Mouse (Mus musculus): ENCODE measurements around the gene Psmc1. TPM values are rescaled to one million over a fixed set of nuclear protein-coding genes. Genes with fewer than 3 reads are reported as not detected.
A peak's percentile ranks its signal among the peaks of the same experiment; 100 is the strongest.

The Psmc1 gene
- polyA plus RNA-seq, 1 experiment from 2014 or later = 242 TPM

DNA sequence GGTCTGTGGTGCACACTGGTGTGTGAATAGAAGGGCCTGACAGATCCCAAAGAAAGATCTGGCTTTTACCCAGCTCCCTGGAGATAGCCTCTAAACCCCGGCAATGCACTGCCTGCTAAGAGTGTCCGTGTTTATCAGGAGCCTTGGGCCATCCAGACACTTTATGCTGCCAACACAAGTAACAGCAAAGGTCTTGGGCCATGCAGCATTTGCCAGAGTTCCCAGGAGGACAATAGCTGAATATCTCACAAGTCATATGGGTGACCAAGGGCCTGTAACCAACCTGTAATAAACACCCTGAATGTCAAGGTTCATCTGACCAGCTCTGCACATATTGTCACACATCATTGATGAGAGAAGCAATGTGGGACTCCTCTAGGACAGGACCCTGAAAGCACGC, 21.9 kb upstream of the Psmc1 start:
- no peaks in the 10 kb centered on the region for H3K27me3 ChIP-seq (ENCODE audit: control insufficient read depth, insufficient read depth, low read length)
- no peak overlapping the region for H3K9ac ChIP-seq (ENCODE audit: low read length)
- H3K9me3 ChIP-seq (replicated peaks; ENCODE audit: control insufficient read depth, low read length) = no peaks in the 10 kb centered on the region
- no peak overlapping the region for H3K27ac ChIP-seq (ENCODE audit: low read length)
- no peaks in the 10 kb centered on the region for H3K36me3 ChIP-seq (ENCODE audit: control insufficient read depth, insufficient read depth, low read length)
- WGBS = 83% methylated on average over 3 of the region's 3 CpGs
- ATAC-seq (ENCODE audit: insufficient read depth, low FRiP score) = no peak
- H3K4me3 ChIP-seq (replicated peaks; ENCODE audit: low read length) = no peak overlapping the region
- H3K4me2 ChIP-seq (ENCODE audit: low read depth, low read length) = no peak overlapping the region
- peaks cover 3% of the 10 kb centered on the region; the same call in 1 of the 2 replicates for H3K4me1 ChIP-seq (ENCODE audit: control insufficient read depth, insufficient read depth, low read length)

GRCm38 (mm10) chr12:100089265-100089664, 20.7 kb upstream of the Psmc1 start:
- Histone ChIP-seq H3K4me1 (ENCODE audit: control insufficient read depth, insufficient read depth, low read length) (no peaks in the 10 kb centered on the region), H3K27me3 (ENCODE audit: control insufficient read depth, insufficient read depth, low read length) (no peaks in the 10 kb centered on the region), H3K27ac (ENCODE audit: low read length) (no peak overlapping the region), H3K4me2 (ENCODE audit: low read depth, low read length) (no peak overlapping the region), H3K9me3 (replicated peaks; ENCODE audit: control insufficient read depth, low read length) (no peaks in the 10 kb centered on the region), H3K4me3 (replicated peaks; ENCODE audit: low read length) (no peak overlapping the region), H3K36me3 (ENCODE audit: control insufficient read depth, insufficient read depth, low read length) (no peaks in the 10 kb centered on the region), H3K9ac (ENCODE audit: low read length) (no peak overlapping the region)
- no peak for ATAC-seq (ENCODE audit: insufficient read depth, low FRiP score)
- WGBS = 76% methylated on average over 5 of the region's 5 CpGs

DNA sequence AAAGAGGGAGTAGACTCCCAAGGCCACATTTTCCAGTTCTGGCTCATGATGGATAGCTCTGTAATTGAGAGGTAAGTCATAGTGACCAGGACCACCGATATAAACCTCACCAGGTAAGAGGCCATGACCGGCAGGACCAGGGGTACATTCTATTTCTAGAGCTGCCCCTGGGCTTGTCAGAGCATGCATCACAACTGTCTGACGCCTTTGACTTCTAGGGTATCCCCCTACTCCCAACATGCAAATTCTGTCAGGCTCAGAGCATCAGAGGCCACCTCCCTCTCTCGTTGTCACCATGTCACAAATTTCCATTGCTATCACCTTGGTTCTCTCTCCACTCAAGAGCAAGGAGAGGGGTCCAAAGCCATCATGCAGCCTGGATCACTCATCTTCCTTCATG, 19.2 kb upstream of the Psmc1 start:
- no peaks in the 10 kb centered on the region for H3K9me3 ChIP-seq (replicated peaks; ENCODE audit: control insufficient read depth, low read length)
- H3K36me3 ChIP-seq (ENCODE audit: control insufficient read depth, insufficient read depth, low read length) = no peaks in the 10 kb centered on the region
- 80% methylated on average over 4 of the region's 4 CpGs for WGBS
- no peak for ATAC-seq (ENCODE audit: insufficient read depth, low FRiP score)
- H3K4me1 ChIP-seq (ENCODE audit: control insufficient read depth, insufficient read depth, low read length) = no peaks in the 10 kb centered on the region
- no peak overlapping the region for H3K9ac ChIP-seq (ENCODE audit: low read length)
- H3K4me2 ChIP-seq (ENCODE audit: low read depth, low read length) = no peak overlapping the region
- H3K4me3 ChIP-seq (replicated peaks; ENCODE audit: low read length) = no peak overlapping the region
- H3K27ac ChIP-seq (ENCODE audit: low read length) = no peak overlapping the region
- no peaks in the 10 kb centered on the region for H3K27me3 ChIP-seq (ENCODE audit: control insufficient read depth, insufficient read depth, low read length)

GRCm38 (mm10) chr12:100093046-100093445, 16.9 kb upstream of the Psmc1 start:
- no peak overlapping the region for H3K4me3 ChIP-seq (replicated peaks; ENCODE audit: low read length)
- no peak overlapping the region for H3K4me2 ChIP-seq (ENCODE audit: low read depth, low read length)
- H3K27me3 ChIP-seq (ENCODE audit: control insufficient read depth, insufficient read depth, low read length) = no peaks in the 10 kb centered on the region
- no peaks in the 10 kb centered on the region for H3K4me1 ChIP-seq (ENCODE audit: control insufficient read depth, insufficient read depth, low read length)
- H3K36me3 ChIP-seq (ENCODE audit: control insufficient read depth, insufficient read depth, low read length) = no peaks in the 10 kb centered on the region
- no peak for ATAC-seq (ENCODE audit: insufficient read depth, low FRiP score)
- no peaks in the 10 kb centered on the region for H3K9me3 ChIP-seq (replicated peaks; ENCODE audit: control insufficient read depth, low read length)
- H3K9ac ChIP-seq (ENCODE audit: low read length) = no peak overlapping the region
- 82% methylated on average over 11 of the region's 11 CpGs for WGBS
- no peak overlapping the region for H3K27ac ChIP-seq (ENCODE audit: low read length)

GRCm38 (mm10) chr12:100099971-100100706, 9.8 kb upstream of the Psmc1 start:
- Histone ChIP-seq H3K4me2 (ENCODE audit: low read depth, low read length) (no peak overlapping the region), H3K4me3 (replicated peaks; ENCODE audit: low read length) (no peak overlapping the region), H3K9ac (ENCODE audit: low read length) (no peak overlapping the region), H3K4me1 (ENCODE audit: control insufficient read depth, insufficient read depth, low read length) (no peaks in the 10 kb centered on the region), H3K27ac (ENCODE audit: low read length) (no peak overlapping the region), H3K27me3 (ENCODE audit: control insufficient read depth, insufficient read depth, low read length) (no peaks in the 10 kb centered on the region), H3K36me3 (ENCODE audit: control insufficient read depth, insufficient read depth, low read length) (no peaks in the 10 kb centered on the region), H3K9me3 (replicated peaks; ENCODE audit: control insufficient read depth, low read length) (no peaks in the 10 kb centered on the region)
- peak; percentile 40; the same call in 1 of the 2 replicates for ATAC-seq (ENCODE audit: insufficient read depth, low FRiP score)
- 49% methylated on average over 3 of the region's 3 CpGs for WGBS

- Histone ChIP-seq H3K27me3 (ENCODE audit: control insufficient read depth, insufficient read depth, low read length) (no peaks in the 10 kb centered on the region), H3K27ac (ENCODE audit: low read length) (no peak overlapping the region), H3K9ac (ENCODE audit: low read length) (no peak overlapping the region), H3K4me1 (ENCODE audit: control insufficient read depth, insufficient read depth, low read length) (no peaks in the 10 kb centered on the region), H3K9me3 (replicated peaks; ENCODE audit: control insufficient read depth, low read length) (no peaks in the 10 kb centered on the region), H3K36me3 (ENCODE audit: control insufficient read depth, insufficient read depth, low read length) (no peaks in the 10 kb centered on the region), H3K4me2 (ENCODE audit: low read depth, low read length) (no peak overlapping the region), H3K4me3 (replicated peaks; ENCODE audit: low read length) (no peak overlapping the region)
- WGBS = 59% methylated on average over 3 of the region's 3 CpGs
- ATAC-seq (ENCODE audit: insufficient read depth, low FRiP score) = no peak
Observed at GRCm38 (mm10) chr12:100100707-100101030, 9.3 kb upstream of the Psmc1 start.

DNA sequence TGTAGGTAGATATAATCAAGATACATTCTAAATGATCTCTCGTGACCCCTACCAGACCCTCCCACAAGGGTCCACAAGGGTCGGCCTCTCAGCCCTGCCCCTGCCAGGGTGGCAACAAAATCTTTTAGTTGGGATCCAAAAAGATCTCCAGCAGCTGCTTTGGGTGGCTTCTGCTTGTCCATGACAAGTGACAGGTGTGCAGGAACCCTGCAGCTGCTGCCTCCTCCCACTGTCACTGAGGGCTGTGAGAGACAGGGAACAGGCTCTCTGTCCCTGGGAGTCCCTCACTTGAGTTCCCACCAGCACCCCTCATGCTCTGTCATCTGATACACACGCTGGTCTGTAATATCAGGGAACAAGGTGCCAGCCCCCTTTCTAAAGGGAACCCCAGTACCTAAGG, 8.3 kb upstream of the Psmc1 start:
- whole genome bisulfite sequencing = 64% methylated on average over 3 of the region's 3 CpGs

GRCm38 (mm10) chr12:100104530-100104929, 5.4 kb upstream of the Psmc1 start:
- Histone ChIP-seq H3K36me3 (ENCODE audit: control insufficient read depth, insufficient read depth, low read length) (no peaks in the 10 kb centered on the region), H3K4me1 (ENCODE audit: control insufficient read depth, insufficient read depth, low read length) (no peaks in the 10 kb centered on the region), H3K27me3 (ENCODE audit: control insufficient read depth, insufficient read depth, low read length) (no peaks in the 10 kb centered on the region), H3K9me3 (replicated peaks; ENCODE audit: control insufficient read depth, low read length) (no peaks in the 10 kb centered on the region), H3K4me3 (replicated peaks; ENCODE audit: low read length) (no peak overlapping the region), H3K9ac (ENCODE audit: low read length) (no peak overlapping the region), H3K27ac (ENCODE audit: low read length) (no peak overlapping the region), H3K4me2 (ENCODE audit: low read depth, low read length) (no peak overlapping the region)
- ATAC-seq (ENCODE audit: insufficient read depth, low FRiP score) = no peak
- WGBS = 90% methylated on average over 5 of the region's 5 CpGs

More for the DNA sequence above, 8.3 kb upstream of the Psmc1 start:
- Histone ChIP-seq H3K9me3 (replicated peaks; ENCODE audit: control insufficient read depth, low read length) (no peaks in the 10 kb centered on the region), H3K9ac (ENCODE audit: low read length) (no peak overlapping the region), H3K4me2 (ENCODE audit: low read depth, low read length) (no peak overlapping the region), H3K4me1 (ENCODE audit: control insufficient read depth, insufficient read depth, low read length) (no peaks in the 10 kb centered on the region), H3K4me3 (replicated peaks; ENCODE audit: low read length) (no peak overlapping the region), H3K27ac (ENCODE audit: low read length) (no peak overlapping the region), H3K36me3 (ENCODE audit: control insufficient read depth, insufficient read depth, low read length) (no peaks in the 10 kb centered on the region), H3K27me3 (ENCODE audit: control insufficient read depth, insufficient read depth, low read length) (no peaks in the 10 kb centered on the region)
- no peak for ATAC-seq (ENCODE audit: insufficient read depth, low FRiP score)

GRCm38 (mm10) chr12:100106275-100106895, 3.6 kb upstream of the Psmc1 start:
- ATAC-seq (ENCODE audit: insufficient read depth, low FRiP score) = 0 out of 2 replicates have a peak, but pooled peaks have one; percentile 61
- Histone ChIP-seq H3K27ac (ENCODE audit: low read length) (no peak overlapping the region), H3K27me3 (ENCODE audit: control insufficient read depth, insufficient read depth, low read length) (no peaks in the 10 kb centered on the region), H3K9me3 (replicated peaks; ENCODE audit: control insufficient read depth, low read length) (no peaks in the 10 kb centered on the region), H3K9ac (ENCODE audit: low read length) (no peak overlapping the region), H3K36me3 (ENCODE audit: control insufficient read depth, insufficient read depth, low read length) (no peaks in the 10 kb centered on the region), H3K4me2 (ENCODE audit: low read depth, low read length) (peak overlapping the region; percentile 21; the same call in 1 of the 2 replicates), H3K4me1 (ENCODE audit: control insufficient read depth, insufficient read depth, low read length) (peaks cover 7% of the 10 kb centered on the region), H3K4me3 (replicated peaks; ENCODE audit: low read length) (no peak overlapping the region)
- 10% methylated on average over 20 of the region's 20 CpGs for WGBS
